Mouse (Mus musculus) embryonic facial prominence, embryonic 10.5 days (tissue): ENCODE data around the gene Ndst2. TPM values are rescaled to one million over a fixed set of nuclear protein-coding genes. Genes with fewer than 3 reads are reported as not detected.

Experiments used
- DNase-seq: peaks from one replicate; pipeline ENCODE4 v3.0.0-alpha.2; 2017; ENCODE audit warnings: low spot score
- H3K27ac ChIP-seq: fragments of 300-500 bp; sonication (generic); replicated peaks from 2 replicates; pipeline ENCODE4 v1.5.1; 2016; ENCODE audit warnings: mild to moderate bottlenecking
- H3K27me3 ChIP-seq: fragments of 300-500 bp; sonication (generic); replicated peaks from 2 replicates; pipeline ENCODE4 v1.6.1; 2016; ENCODE audit warnings: low read depth, mild to moderate bottlenecking; ENCODE audit not compliant: poor library complexity, severe bottlenecking
- H3K36me3 ChIP-seq: fragments of 300-500 bp; sonication (generic); replicated peaks from 2 replicates; pipeline ENCODE4 v1.6.1; 2016; ENCODE audit warnings: mild to moderate bottlenecking, moderate library complexity
- H3K4me1 ChIP-seq: fragments of 300-500 bp; sonication (generic); 2 replicates; pipeline ENCODE4 v1.6.1; 2016
- H3K4me3 ChIP-seq: fragments of 300-500 bp; sonication (generic); 2 replicates; pipeline ENCODE4 v1.5.1; 2016; ENCODE audit warnings: mild to moderate bottlenecking, moderate library complexity
- H3K9me3 ChIP-seq: fragments of 300-500 bp; sonication (generic); 2 replicates; pipeline ENCODE4 v1.6.1; 2016; ENCODE audit warnings: mild to moderate bottlenecking
- WGBS: fragments of 180-500 bp; shearing (Covaris S2); methylation state at CpG from one replicate; pipeline ENCODE4 v1.1.7; 2016; 5-methylcytosine and 5-hydroxymethylcytosine counted together
- polyA plus RNA-seq: library from polyadenylated mRNA; unstranded; fragments of >200 nt; fragmentation: Nextera tagmentation; extraction: Ambion mirVana; gene quantifications from 2 replicates; pipeline ENCODE4 v1.2.1, GENCODE M21; 2016

Ndst2 gene
- polyA plus RNA-seq, 1 experiment from 2014 or later, result 24.4 TPM

GRCm38 (mm10) chr14:20694185-20694883, 40.0 kb downstream of the Ndst2 start:
- DNase-seq, result no peak
- peaks cover 46% of the 10 kb centered on the region for H3K4me1 ChIP-seq
- H3K9me3 ChIP-seq, result no peaks in the 10 kb centered on the region
- no peaks in the 10 kb centered on the region for H3K27me3 ChIP-seq
- WGBS, result 50% methylated on average over 13 of the region's 13 CpGs
- peaks cover 71% of the 10 kb centered on the region for H3K36me3 ChIP-seq
- H3K27ac ChIP-seq, result peak overlapping the region; percentile 97
- H3K4me3 ChIP-seq, result peak overlapping the region; percentile 96

GRCm38 (mm10) chr14:20693589-20694101, 40.7 kb downstream of the Ndst2 start:
- H3K9me3 ChIP-seq, result no peaks in the 10 kb centered on the region
- H3K27me3 ChIP-seq, result no peaks in the 10 kb centered on the region
- H3K27ac ChIP-seq, result no peak overlapping the region
- H3K36me3 ChIP-seq, result peaks cover 72% of the 10 kb centered on the region
- WGBS, result 92% methylated on average over 10 of the region's 10 CpGs
- peak overlapping the region; percentile 96 for H3K4me3 ChIP-seq
- DNase-seq, result no peak
- H3K4me1 ChIP-seq, result peaks cover 46% of the 10 kb centered on the region

GRCm38 (mm10) chr14:20691772-20692171, 42.6 kb downstream of the Ndst2 start:
- Histone ChIP-seq H3K4me3 (no peak overlapping the region), H3K4me1 (peaks cover 28% of the 10 kb centered on the region), H3K27me3 (no peaks in the 10 kb centered on the region), H3K27ac (no peak overlapping the region), H3K36me3 (peaks cover 79% of the 10 kb centered on the region), H3K9me3 (no peaks in the 10 kb centered on the region)
- 96% methylated on average over 6 of the region's 6 CpGs for WGBS
- no peak for DNase-seq

DNA sequence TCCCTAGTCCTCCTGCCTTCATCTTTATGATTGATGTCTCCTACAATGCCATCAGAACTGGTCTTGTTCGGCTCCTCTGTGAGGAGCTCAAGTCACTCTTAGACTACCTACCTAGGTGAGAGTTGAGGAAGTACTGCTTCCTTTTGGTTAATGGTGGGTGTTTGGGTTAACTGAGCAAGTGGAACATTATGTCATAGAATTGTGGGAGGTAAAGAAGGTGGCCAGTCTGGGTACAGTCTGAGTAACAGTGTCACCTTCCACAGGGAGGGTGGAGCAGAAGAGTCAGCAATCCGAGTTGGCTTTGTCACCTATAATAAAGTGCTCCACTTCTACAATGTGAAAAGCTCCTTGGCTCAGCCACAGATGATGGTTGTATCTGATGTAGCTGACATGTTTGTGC, 45.4 kb downstream of the Ndst2 start:
- 89% methylated on average over 2 of the region's 2 CpGs for WGBS
- no peak for DNase-seq
- no peaks in the 10 kb centered on the region for H3K27me3 ChIP-seq
- H3K9me3 ChIP-seq, result no peaks in the 10 kb centered on the region
- peaks cover 100% of the 10 kb centered on the region for H3K36me3 ChIP-seq
- H3K27ac ChIP-seq, result no peak overlapping the region
- H3K4me1 ChIP-seq, result peaks cover 6% of the 10 kb centered on the region
- H3K4me3 ChIP-seq, result no peak overlapping the region

GRCm38 (mm10) chr14:20686576-20686975, 47.8 kb downstream of the Ndst2 start:
- 94% methylated on average over 3 of the region's 3 CpGs for WGBS
- Histone ChIP-seq H3K36me3 (peaks cover 100% of the 10 kb centered on the region), H3K4me3 (no peak overlapping the region), H3K4me1 (no peaks in the 10 kb centered on the region), H3K27ac (no peak overlapping the region), H3K27me3 (no peaks in the 10 kb centered on the region), H3K9me3 (no peaks in the 10 kb centered on the region)
- no peak for DNase-seq

DNA sequence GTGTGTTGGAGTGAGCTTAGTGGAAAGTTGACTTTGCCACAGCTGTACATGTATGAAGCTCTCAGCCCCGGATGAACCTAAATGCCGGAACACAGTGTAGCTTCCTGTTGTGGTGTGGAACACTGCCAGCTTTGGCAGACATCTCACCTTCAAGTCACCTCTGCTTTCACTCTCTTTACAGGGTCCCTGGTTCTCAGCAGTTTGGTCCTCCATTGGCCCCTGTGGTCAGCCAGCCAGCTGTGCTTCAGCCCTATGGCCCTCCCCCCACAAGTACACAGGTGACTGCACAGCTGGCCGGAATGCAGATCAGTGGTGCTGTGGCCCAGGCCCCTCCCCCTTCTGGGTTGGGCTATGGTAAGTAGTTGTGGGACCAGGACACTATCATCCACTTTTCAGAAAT, 51.9 kb downstream of the Ndst2 start:
- Histone ChIP-seq H3K36me3 (peaks cover 100% of the 10 kb centered on the region), H3K4me3 (no peak overlapping the region), H3K27me3 (no peaks in the 10 kb centered on the region), H3K27ac (no peak overlapping the region), H3K4me1 (no peaks in the 10 kb centered on the region), H3K9me3 (no peaks in the 10 kb centered on the region)
- 85% methylated on average over 3 of the region's 3 CpGs for WGBS
- no peak for DNase-seq

DNA sequence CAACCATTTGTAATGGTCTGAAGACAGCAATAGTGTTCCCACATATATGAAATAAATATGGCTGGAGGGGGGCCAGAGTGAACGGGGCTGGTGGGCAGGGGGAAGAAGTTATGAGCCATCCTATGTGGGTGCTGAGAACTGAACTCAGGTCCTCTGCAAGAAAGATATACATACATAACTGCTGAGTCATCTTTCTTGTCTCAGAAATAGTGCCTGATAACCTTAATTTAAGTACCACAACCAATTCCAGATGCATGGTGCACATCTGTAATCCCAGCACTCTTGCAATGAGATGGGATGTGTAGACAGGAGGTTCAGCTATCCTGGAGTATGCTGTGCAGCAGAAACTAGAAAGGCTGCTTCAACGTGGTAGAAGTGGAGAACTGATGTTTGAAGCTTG, 52.6 kb downstream of the Ndst2 start:
- no peaks in the 10 kb centered on the region for H3K4me1 ChIP-seq
- H3K27ac ChIP-seq, result no peak overlapping the region
- no peaks in the 10 kb centered on the region for H3K9me3 ChIP-seq
- H3K27me3 ChIP-seq, result no peaks in the 10 kb centered on the region
- DNase-seq, result no peak
- H3K36me3 ChIP-seq, result peaks cover 100% of the 10 kb centered on the region
- no peak overlapping the region for H3K4me3 ChIP-seq
- 89% methylated on average over 2 of the region's 2 CpGs for WGBS

DNA sequence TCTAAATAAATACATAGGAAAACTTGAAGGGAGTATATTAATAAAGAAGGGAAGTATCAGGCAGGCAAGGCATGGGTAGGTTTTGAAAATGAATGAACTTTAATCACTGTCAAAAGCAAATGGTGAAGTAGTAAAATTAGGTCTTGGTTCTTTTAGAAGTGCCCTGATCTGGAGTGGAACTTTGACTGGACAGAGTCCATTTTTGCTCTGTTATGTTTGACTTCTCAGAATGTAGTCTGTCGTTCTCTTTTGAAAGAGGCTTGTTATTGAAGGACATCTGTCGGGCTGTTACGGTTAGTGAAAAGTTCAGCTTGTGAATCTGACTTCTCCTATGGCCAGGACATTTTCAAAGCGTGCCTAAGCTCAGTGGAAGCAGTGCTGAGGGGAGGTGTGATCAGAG, 56.5 kb downstream of the Ndst2 start:
- DNase-seq, result no peak
- WGBS, result 93% methylated on average over 4 of the region's 4 CpGs
- Histone ChIP-seq H3K36me3 (peaks cover 75% of the 10 kb centered on the region), H3K27me3 (no peaks in the 10 kb centered on the region), H3K27ac (no peak overlapping the region), H3K4me1 (peaks cover 13% of the 10 kb centered on the region), H3K9me3 (no peaks in the 10 kb centered on the region), H3K4me3 (no peak overlapping the region)

DNA sequence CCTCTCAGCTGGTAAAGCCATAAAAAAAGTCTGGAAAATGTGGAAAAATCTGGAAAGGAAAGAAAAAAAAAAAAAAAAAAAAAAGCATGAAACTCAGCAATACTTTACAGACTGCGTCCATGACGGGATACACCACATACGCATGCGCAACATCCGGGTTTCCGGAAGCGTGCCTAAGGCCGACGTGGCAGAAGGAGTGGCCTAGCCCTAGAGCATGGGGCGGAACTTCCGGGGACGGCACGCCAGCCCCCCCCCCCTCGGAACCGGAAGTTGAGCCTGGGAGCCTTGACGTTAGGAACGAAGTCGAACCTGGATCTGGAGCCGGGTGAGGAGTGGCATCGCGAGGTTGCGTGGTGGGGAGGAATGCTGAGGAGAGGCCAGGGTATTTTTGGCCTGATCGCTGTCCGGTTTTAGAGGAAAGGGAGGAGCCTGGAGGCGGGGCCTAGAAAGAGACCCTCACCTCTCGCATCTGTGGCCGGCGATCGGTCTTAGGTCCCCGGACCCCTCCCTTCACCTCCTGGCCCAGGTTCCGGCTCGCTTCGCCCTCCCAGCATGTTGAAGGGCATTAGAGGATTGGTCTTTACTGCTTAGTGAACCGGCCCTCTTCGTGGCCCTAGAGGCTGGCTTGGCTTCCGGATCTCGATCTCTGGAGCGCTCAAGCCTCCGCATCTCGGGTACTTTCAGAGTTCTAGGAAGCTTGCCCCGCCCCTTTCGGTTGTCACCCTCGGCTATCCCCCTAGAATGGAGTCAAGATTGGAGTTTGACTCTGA, 60.1 kb downstream of the Ndst2 start, which contains the start of gene Sec24c:
Gene Sec24c (plus strand): TSS at position 245 of the 770 bp plus-strand sequence.
- under 1% methylated on average over 43 of the region's 43 CpGs for WGBS
- H3K9me3 ChIP-seq, result no peaks in the 10 kb centered on the region
- peaks cover 13% of the 10 kb centered on the region for H3K4me1 ChIP-seq
- peak within 1 kb of the TSS; percentile 82 for H3K4me3 ChIP-seq
- peak; percentile 100 for DNase-seq
- peak within 1 kb of the TSS; percentile 89 for H3K27ac ChIP-seq
- H3K36me3 ChIP-seq, result peaks cover 38% of the 10 kb centered on the region
- H3K27me3 ChIP-seq, result peaks cover 8% of the 10 kb centered on the region

- Histone ChIP-seq H3K4me3 (peak overlapping the region; percentile 82), H3K27ac (peak overlapping the region; percentile 89), H3K27me3 (peaks cover 14% of the 10 kb centered on the region), H3K4me1 (peaks cover 13% of the 10 kb centered on the region), H3K9me3 (no peaks in the 10 kb centered on the region), H3K36me3 (peaks cover 33% of the 10 kb centered on the region)
- WGBS, result 12% methylated on average over 13 of the region's 13 CpGs
- peak; percentile 49 for DNase-seq
Measured at GRCm38 (mm10) chr14:20673735-20674063, 60.7 kb downstream of the Ndst2 start.
